Mouse (Mus musculus): ENCODE measurements around the gene Tnni2.

Gene Tnni2

GRCm38 (mm10) chr7:142428213-142428612 is 13.4 kb upstream of the Tnni2 start:
- in situ Hi-C loops (cut with MboI, MseI) = no loop called here

GRCm38 (mm10) chr7:142430160-142430678 is 11.4 kb upstream of the Tnni2 start:
- in situ Hi-C loops (cut with MboI, MseI) = loop anchor here (5.0 kb wide), 1 partner anchor 93 kb away; no protein-coding TSS in a partner anchor

DNA sequence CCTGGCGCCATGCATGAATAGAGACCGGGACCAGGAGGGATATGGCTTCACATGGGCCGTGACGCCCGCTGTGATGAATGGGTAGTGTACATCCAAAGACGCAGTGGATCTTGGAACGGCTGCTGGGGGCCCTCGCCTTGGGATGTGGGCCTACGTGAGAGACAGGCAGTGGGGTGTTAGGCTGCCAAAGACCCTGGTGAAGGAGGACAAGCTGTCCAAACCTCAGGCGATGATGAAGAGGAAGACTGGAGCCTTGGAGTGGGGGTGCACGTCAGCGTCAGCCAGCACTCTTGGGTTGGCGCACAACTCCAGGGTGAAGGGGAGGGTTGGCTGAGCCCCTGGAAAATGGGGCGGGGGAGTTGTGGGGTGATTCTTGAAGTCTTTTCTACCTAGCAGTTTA is 10.5 kb upstream of the Tnni2 start:
- in situ Hi-C loops (cut with MboI, MseI) = loop anchor here (5.0 kb wide), 1 partner anchor 94 kb away; no protein-coding TSS in a partner anchor

DNA sequence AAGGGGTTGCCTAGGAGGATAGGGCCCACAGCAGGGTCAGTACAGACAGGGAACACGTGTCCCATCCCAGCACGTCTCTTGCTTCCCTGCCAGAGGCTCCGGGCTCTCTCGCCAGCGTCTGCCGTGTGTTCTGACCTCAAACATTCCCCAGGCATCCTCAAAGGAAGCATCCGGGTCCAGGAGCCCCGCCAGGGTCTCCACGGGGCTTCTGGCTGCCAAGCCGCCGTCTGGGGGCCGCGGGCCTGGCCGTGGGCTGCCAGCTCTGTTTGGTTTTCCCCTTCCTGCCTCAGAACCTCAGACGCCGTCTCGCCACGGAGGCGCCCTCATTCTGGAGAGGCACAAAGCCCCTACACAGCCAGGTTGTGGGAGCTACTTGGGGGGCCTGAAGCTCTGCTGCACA is 8.0 kb upstream of the Tnni2 start:
- in situ Hi-C loops (cut with MboI, MseI) = loop anchor here (5.0 kb wide), 1 partner anchor 96 kb away; no protein-coding TSS in a partner anchor

DNA sequence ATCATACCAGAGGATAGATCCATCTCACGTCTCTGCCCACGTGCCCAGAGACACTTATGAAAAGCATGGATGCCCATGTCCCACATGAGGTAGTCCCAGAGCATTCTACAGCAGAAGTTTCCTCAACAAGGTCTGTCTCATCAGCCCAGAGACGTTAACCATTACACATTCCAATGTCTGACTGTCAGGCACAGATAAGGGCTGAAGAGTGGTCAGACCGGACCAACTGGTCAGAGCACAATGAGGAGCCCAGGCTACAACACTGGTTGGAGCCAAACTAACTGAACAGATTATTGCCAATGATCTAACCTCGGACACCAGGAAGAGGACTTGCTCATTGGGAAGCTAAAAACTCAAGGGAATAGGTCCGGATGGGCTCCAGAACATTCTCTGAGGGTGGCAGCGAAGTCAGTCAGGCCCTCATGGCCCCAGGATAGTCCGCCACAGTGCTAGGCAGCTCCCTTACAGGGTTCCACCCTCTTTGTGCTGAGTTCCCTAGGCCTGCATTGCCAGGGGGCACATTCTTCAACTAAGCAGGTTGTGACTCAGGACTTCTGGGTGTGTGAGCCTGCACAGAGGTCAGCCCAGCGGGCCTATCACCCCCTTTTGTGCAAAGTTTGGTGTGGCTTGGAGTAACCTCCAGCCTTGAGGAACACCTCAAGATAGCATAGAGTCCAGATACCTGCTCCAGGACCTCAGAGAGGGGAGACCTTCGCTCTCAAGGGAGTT is 7.3 kb upstream of the Tnni2 start, which contains the start of gene Syt8:
Syt8 (plus strand) TSS at position 714 of the 729 bp plus-strand sequence.
- in situ Hi-C loops (cut with MboI, MseI) = loop anchor here (5.0 kb wide), 1 partner anchor 97 kb away; no protein-coding TSS in a partner anchor

DNA sequence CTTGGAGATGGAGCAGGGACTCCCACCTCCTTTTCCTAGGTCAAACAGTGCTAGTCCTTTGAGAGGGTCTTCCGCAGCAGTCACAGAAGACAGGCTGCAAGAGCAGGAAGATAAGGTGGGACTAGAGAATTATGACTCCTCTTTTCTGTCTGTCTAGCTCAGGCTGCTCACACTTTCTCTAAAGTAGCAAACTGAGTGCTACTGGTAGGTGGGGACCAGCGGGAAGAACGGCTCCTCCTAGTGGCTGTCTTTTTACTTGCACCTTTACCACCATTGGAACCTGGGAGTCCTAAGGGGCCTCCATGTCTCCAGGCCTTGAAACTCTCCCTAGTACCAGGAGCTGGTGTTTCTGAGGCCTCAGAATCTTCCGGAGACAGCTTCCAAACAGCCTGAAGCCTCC is 6.1 kb upstream of the Tnni2 start:
- in situ Hi-C loops (cut with MboI, MseI) = no loop called here

- in situ Hi-C loops (cut with MboI, MseI) = no loop called here
Observed at GRCm38 (mm10) chr7:142437324-142437723, 4.3 kb upstream of the Tnni2 start.

DNA sequence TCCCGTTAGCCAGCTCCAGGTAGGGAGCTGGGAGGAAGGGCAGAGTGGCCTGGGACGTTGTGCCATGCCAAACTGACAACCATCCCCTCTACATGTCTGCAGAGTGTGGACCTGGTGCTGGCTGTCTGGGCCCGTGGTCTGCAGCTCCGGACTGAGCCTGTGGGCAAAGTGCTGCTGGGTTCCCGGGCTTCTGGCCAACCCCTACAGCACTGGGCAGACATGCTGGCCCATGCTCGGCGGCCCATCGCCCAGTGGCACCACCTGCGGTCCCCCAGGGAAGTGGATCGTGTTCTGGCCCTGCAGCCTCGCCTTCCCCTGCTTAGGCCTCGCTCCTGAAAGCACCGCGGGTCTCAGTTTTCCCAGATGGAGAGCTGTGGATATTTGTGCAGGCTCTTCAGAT is 1.6 kb upstream of the Tnni2 start:
- in situ Hi-C loops (cut with MboI, MseI) = loop anchor here (5.0 kb wide), 2 partner anchors 57 to 147 kb away; partner anchors contain the start of gene Tnnt3 (in 1 of the 2)

DNA sequence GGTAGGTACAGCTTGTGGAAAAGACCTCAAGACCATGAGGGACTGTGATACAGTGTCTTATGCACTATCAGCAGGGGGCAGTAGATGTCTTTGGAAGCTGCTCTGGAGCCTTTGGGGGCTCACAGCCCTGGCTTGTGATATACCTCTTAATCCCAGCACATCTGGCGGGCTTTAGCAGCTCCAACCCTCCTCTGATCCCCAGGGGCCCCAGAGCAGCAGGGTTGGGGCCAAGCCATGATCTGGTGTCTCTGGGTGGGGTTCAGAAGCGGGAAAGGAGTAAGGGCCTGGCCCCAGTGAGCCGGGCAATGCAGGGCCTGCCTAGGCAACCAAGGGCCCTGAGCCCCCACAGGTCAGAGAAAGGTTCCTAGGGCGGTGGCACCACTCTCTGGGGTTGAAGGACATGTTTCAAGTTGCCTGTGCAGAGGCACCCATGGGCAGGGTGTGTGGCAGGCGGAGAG is 922 bp upstream of the Tnni2 start:
- in situ Hi-C loops (cut with MboI, MseI) = loop anchor here (5.0 kb wide), 2 partner anchors 57 to 147 kb away; partner anchors contain the start of gene Tnnt3 (in 1 of the 2)

GRCm38 (mm10) chr7:142442081-142442907 is 686 bp downstream of the Tnni2 start:
- in situ Hi-C loops (cut with MboI, MseI) = loop anchor here (5.0 kb wide), 2 partner anchors 55 to 145 kb away; partner anchors contain the start of gene Tnnt3 (in 1 of the 2)

GRCm38 (mm10) chr7:142442908-142443420 is 1.4 kb downstream of the Tnni2 start:
- in situ Hi-C loops (cut with MboI, MseI) = loop anchor here (5.0 kb wide), 2 partner anchors 54 to 144 kb away; partner anchors contain the start of gene Tnnt3 (in 1 of the 2)

DNA sequence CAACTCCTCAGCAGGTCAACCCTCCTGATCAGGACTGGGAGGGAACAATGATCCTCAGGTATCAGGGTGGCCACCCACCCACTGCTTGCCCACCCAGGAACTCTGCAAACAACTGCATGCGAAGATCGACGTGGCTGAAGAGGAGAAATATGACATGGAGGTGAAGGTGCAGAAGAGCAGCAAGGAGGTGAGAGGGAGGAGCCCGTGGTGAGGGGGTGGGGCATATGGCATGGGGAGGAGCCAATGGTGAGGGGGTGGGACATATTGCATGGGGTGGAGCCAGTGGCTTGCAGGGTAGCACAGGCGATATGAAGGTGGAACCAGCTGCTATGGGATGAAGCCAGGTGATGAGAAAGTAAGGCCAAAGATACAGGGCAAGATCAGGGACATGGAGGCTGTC is 1.9 kb downstream of the Tnni2 start:
- in situ Hi-C loops (cut with MboI, MseI) = loop anchor here (5.0 kb wide), 2 partner anchors 54 to 144 kb away; partner anchors contain the start of gene Tnnt3 (in 1 of the 2)

- in situ Hi-C loops (cut with MboI, MseI) = loop anchor here (5.0 kb wide), 2 partner anchors 53 to 143 kb away; partner anchors contain the start of gene Tnnt3 (in 1 of the 2)
Observed at GRCm38 (mm10) chr7:142444171-142444570, 2.6 kb downstream of the Tnni2 start.

- in situ Hi-C loops (cut with MboI, MseI) = no loop called here
Observed at GRCm38 (mm10) chr7:142445324-142445723, 3.7 kb downstream of the Tnni2 start.

DNA sequence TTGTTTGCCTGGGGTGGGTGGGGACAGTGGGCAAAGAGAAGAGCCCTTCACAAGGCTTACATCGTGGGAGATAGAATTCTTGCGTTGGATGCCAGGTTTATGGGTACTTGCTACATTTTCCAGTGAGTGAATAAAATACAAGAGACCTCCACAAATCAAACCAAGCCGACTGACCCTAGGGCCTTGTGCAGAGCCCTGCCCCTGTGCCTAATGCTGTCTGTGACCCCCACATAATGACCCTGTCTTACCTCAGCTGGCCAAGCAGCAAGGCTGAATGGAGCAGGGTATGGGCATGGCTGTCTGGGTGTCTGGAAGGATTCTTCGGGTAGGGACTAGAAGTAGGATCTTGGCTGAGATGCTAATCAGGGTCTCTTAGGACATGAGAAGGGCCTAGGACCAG is 4.7 kb downstream of the Tnni2 start:
- in situ Hi-C loops (cut with MboI, MseI) = no loop called here

- in situ Hi-C loops (cut with MboI, MseI) = no loop called here
Observed at GRCm38 (mm10) chr7:142449038-142449617, 7.5 kb downstream of the Tnni2 start.

DNA sequence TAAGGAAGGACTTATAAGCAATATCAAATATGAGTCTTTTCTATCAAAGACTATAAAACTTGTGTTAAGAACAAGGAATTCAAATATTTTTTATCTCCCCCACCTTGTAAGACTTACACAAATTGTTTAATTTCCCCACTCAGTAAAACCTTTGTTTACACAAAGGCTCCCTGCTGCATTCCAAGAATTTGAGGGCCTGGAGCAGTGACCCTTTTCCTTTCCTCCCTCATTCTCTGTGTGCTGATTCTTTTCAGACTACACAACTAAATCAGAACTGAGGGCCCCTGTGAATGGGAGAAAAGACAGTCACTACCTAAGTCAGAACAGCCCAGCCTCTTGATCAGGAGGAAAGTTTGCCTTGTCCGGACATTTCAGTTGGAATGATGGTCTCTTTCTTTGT is 13.1 kb downstream of the Tnni2 start:
- in situ Hi-C loops (cut with MboI, MseI) = loop anchor here in 1 of 2 experiments (25.0 kb wide), 1 partner anchor 1767 kb away; the partner anchor contains the start of genes Olfr45 and Olfr541

GRCm38 (mm10) chr7:142455251-142455650 is 13.6 kb downstream of the Tnni2 start:
- in situ Hi-C loops (cut with MboI, MseI) = loop anchor here in 1 of 2 experiments (25.0 kb wide), 1 partner anchor 1768 kb away; the partner anchor contains the start of genes Olfr45 and Olfr541

DNA sequence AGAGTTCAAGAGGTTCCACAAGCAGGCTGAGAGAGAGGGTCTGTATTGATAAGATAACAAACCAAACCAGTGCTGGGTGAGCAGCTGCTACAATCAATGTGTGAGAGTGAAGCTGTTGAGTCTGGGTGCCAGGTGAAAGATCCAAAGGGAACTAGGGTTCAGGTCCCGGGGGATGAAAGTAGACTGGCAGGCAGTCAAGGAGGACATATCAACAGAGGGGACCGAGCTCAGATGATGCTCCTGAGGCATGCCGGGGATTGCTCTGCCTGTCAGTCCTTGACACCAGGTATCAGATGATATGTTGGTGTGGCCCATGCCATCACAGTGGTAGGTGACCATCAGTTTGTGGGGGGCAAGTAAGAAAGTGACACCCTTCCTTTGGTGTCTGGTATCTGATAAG is 15.2 kb downstream of the Tnni2 start:
- in situ Hi-C loops (cut with MboI, MseI) = loop anchor here in 1 of 2 experiments (25.0 kb wide), 1 partner anchor 1770 kb away; the partner anchor contains the start of genes Olfr45 and Olfr541

DNA sequence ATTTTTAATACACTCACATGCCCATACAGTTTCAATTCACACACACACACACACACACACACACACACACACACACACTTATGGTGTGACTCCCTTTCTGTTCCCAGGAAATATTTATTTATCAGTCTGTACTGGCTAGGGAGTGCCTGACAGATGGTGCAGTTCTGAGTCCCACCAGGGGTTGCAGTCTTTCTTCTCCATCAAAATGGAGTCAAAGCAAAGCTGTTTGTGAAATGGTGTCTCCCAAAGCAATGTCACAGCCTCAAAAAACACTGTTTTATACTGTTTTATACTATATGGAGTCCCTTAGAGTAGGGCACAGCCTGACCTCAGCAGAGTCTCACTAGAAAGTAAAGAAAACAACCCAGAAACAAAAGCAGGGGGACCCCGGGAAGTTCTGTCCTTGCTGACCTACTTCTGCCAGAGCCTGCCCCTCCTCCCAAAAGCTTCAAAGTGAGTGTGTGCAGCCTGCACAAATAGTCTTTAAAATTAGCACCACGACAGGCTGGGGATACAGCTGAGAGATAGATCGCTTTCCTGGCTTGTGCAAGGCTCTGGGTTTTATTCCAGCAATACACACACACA is 15.7 kb downstream of the Tnni2 start:
- in situ Hi-C loops (cut with MboI, MseI) = loop anchor here in 1 of 2 experiments (25.0 kb wide), 1 partner anchor 1770 kb away; the partner anchor contains the start of genes Olfr45 and Olfr541

Data from T-helper 17 cell (primary cell).